Mouse (Mus musculus) heart, adult 2 months (tissue): ENCODE measurements at regions not wholly inside any gene's neighbourhood (a gene's known extent, or its start where the extent isn't known, plus 50 kb on each side); places are given as distances from the start of the nearest gene placed in this dataset.

Experiments
- CTCF ChIP-seq: fragments of 200-600 bp; IDR thresholded peaks from 2 replicates; pipeline ENCODE4 v1.8.1; 2022; ENCODE audit warnings: antibody characterized with exemption, mild to moderate bottlenecking, moderate library complexity
- EP300 ChIP-seq: fragments of 200-500 bp; IDR thresholded peaks from 2 replicates; pipeline ENCODE4 v1.6.1; 2011; ENCODE audit warnings: low read depth, low read length, control low read depth; ENCODE audit not compliant: insufficient read depth
- POLR2A ChIP-seq: fragments of 200-500 bp; IDR thresholded peaks from 2 replicates; pipeline ENCODE4 v1.6.1; 2011; ENCODE audit warnings: mild to moderate bottlenecking, low read depth, low read length, control low read depth; ENCODE audit not compliant: insufficient read depth

GRCm38 (mm10) chr4:31168357-31168756 is 795.5 kb upstream of the Map3k7 start:
- no peak for TF ChIP-seq CTCF
- no peak for TF ChIP-seq POLR2A
- no peak for TF ChIP-seq EP300
